Mouse (Mus musculus) CH12.LX (cell line): Measurements from ENCODE around the gene Gm28047. TPM values are rescaled to one million over a fixed set of nuclear protein-coding genes. Genes with fewer than 3 reads are reported as not detected.

ENCODE experiments used
- DNase-seq: peaks from one replicate; pipeline ENCODE4 v3.0.0-alpha.2; 2013; ENCODE audit errors: extremely low read depth
- H3K27ac ChIP-seq: 2 replicates; pipeline ENCODE4 v1.5.1; 2012; ENCODE audit warnings: low read depth, mild to moderate bottlenecking, control low read depth, moderate library complexity; ENCODE audit not compliant: insufficient read depth
- H3K27me3 ChIP-seq: replicated peaks from 2 replicates; pipeline ENCODE3; 2012; ENCODE audit warnings: inconsistent platforms
- H3K36me3 ChIP-seq, 2 experiments: replicated peaks in 1 of 2; 2 replicates each; pipeline versions ENCODE3 to v1.6.1; 2012; ENCODE audit warnings: inconsistent platforms in 1 of 2, low read length in 1 of 2, mild to moderate bottlenecking in 1 of 2, mixed read lengths in 1 of 2, moderate library complexity in 1 of 2; ENCODE audit not compliant: control insufficient read depth in 1 of 2, insufficient read depth in 1 of 2
- H3K4me1 ChIP-seq, 2 experiments: 2 replicates each; pipeline ENCODE4 v1.6.1; 2012; ENCODE audit warnings: inconsistent platforms in 1 of 2, moderate library complexity in 1 of 2; ENCODE audit not compliant: insufficient read depth in 2 of 2, control insufficient read depth in 1 of 2
- H3K4me2 ChIP-seq: 2 replicates; pipeline ENCODE4 v1.6.1; 2012; ENCODE audit warnings: low read depth, mild to moderate bottlenecking, control low read depth; ENCODE audit not compliant: poor library complexity, insufficient read depth, severe bottlenecking
- H3K4me3 ChIP-seq, 3 experiments: fragments of 150-350 bp in 1 of 3; sonication (generic) in 1 of 3; replicated peaks in 1 of 3; 2 replicates each; pipeline versions ENCODE3 to v1.5.1; 2011 to 2012; ENCODE audit warnings: low read depth in 2 of 3, low read length in 2 of 3, mild to moderate bottlenecking in 2 of 3, moderate library complexity in 2 of 3, control low read depth in 1 of 3, improper control_type of control experiment in 1 of 3, inconsistent platforms in 1 of 3, mixed read lengths in 1 of 3; ENCODE audit not compliant: poor library complexity in 1 of 3
- H3K79me2 ChIP-seq: replicated peaks from 2 replicates; pipeline ENCODE4 v1.6.1; 2012; ENCODE audit warnings: mild to moderate bottlenecking, moderate library complexity; ENCODE audit not compliant: control insufficient read depth, poor library complexity, insufficient read depth, severe bottlenecking; ENCODE audit errors: extremely low read depth
- H3K9ac ChIP-seq: 2 replicates; pipeline ENCODE4 v1.6.1; 2012; ENCODE audit warnings: low read depth, mild to moderate bottlenecking, control low read depth, moderate library complexity; ENCODE audit not compliant: insufficient read depth
- H3K9me3 ChIP-seq: replicated peaks from 2 replicates; pipeline ENCODE3; 2012; ENCODE audit warnings: low read length, inconsistent platforms, mixed read lengths
- CHD1 ChIP-seq: IDR thresholded peaks from 2 replicates; pipeline ENCODE4 v1.6.1; 2012; ENCODE audit warnings: low read depth, low read length, improper control_type of control experiment, inconsistent platforms
- CTCF ChIP-seq, 2 experiments: IDR thresholded peaks in 1 of 2; conservative IDR thresholded peaks in 1 of 2; 2 replicates each; pipeline ENCODE4 v1.5.1; 2011 to 2012; ENCODE audit warnings: low read depth in 2 of 2, low read length in 2 of 2, improper control_type of control experiment in 1 of 2, inconsistent platforms in 1 of 2, mild to moderate bottlenecking in 1 of 2, moderate library complexity in 1 of 2
- E2F4 ChIP-seq: IDR thresholded peaks from 2 replicates; pipeline ENCODE4 v1.6.1; 2011; ENCODE audit warnings: low read depth, low read length, improper control_type of control experiment; ENCODE audit not compliant: insufficient replicate concordance
- ELF1 ChIP-seq: IDR thresholded peaks from 2 replicates; pipeline ENCODE4 v1.6.1; 2014; ENCODE audit warnings: low read depth, mild to moderate bottlenecking, inconsistent platforms, low read length, improper control_type of control experiment
- EP300 ChIP-seq: IDR thresholded peaks from 2 replicates; pipeline ENCODE4 v1.6.1; 2011; ENCODE audit warnings: low read length, improper control_type of control experiment
- HCFC1 ChIP-seq: IDR thresholded peaks from 2 replicates; pipeline ENCODE4 v1.6.1; 2012; ENCODE audit warnings: low read depth, mild to moderate bottlenecking, inconsistent platforms, low read length, improper control_type of control experiment
- JUN ChIP-seq: IDR thresholded peaks from 2 replicates; pipeline ENCODE4 v1.6.1; 2011; ENCODE audit warnings: low read depth, mild to moderate bottlenecking, low read length, improper control_type of control experiment, moderate library complexity; ENCODE audit not compliant: insufficient read depth
- MAFK ChIP-seq: IDR thresholded peaks from 2 replicates; pipeline ENCODE4 v1.6.1; 2011; ENCODE audit warnings: low read length, improper control_type of control experiment; ENCODE audit not compliant: insufficient replicate concordance
- MAZ ChIP-seq: IDR thresholded peaks from 2 replicates; pipeline ENCODE4 v1.6.1; 2012; ENCODE audit warnings: low read depth, mild to moderate bottlenecking, inconsistent platforms, low read length, improper control_type of control experiment, moderate library complexity
- MXI1 ChIP-seq: IDR thresholded peaks from 2 replicates; pipeline ENCODE4 v1.6.1; 2011; ENCODE audit warnings: mild to moderate bottlenecking, low read depth, low read length, improper control_type of control experiment
- MYC ChIP-seq: IDR thresholded peaks from 2 replicates; pipeline ENCODE4 v1.6.1; 2011; ENCODE audit warnings: low read depth, mild to moderate bottlenecking, improper control_type of control experiment, low read length
- NELFE ChIP-seq: IDR thresholded peaks from 2 replicates; pipeline ENCODE4 v1.6.1; 2011; ENCODE audit warnings: low read depth, low read length, improper control_type of control experiment
- NRF1 ChIP-seq: IDR thresholded peaks from 2 replicates; pipeline ENCODE4 v1.6.1; 2014; ENCODE audit warnings: low read depth, mild to moderate bottlenecking, inconsistent platforms, low read length, improper control_type of control experiment, moderate library complexity
- PAX5 ChIP-seq: IDR thresholded peaks from 2 replicates; pipeline ENCODE4 v1.6.1; 2012; ENCODE audit warnings: low read length, inconsistent platforms, mixed read lengths
- POLR2A ChIP-seq: IDR thresholded peaks from 2 replicates; pipeline ENCODE4 v1.6.1; 2011; ENCODE audit warnings: low read depth, mild to moderate bottlenecking, improper control_type of control experiment, low read length
- POLR2AphosphoS2 ChIP-seq: IDR thresholded peaks from 2 replicates; pipeline ENCODE4 v1.6.1; 2011; ENCODE audit warnings: low read depth, low read length, improper control_type of control experiment
- RAD21 ChIP-seq: IDR thresholded peaks from 2 replicates; pipeline ENCODE4 v1.6.1; 2011; ENCODE audit warnings: low read depth, mild to moderate bottlenecking, low read length, improper control_type of control experiment, moderate library complexity
- RCOR1 ChIP-seq: conservative IDR thresholded peaks from 2 replicates; pipeline ENCODE4 v1.6.1; 2012; ENCODE audit warnings: low read depth, mild to moderate bottlenecking, inconsistent platforms, low read length, improper control_type of control experiment
- SIN3A ChIP-seq: IDR thresholded peaks from 2 replicates; pipeline ENCODE4 v1.6.1; 2012; ENCODE audit warnings: low read length, improper control_type of control experiment, inconsistent platforms
- SMC3 ChIP-seq: IDR thresholded peaks from 2 replicates; pipeline ENCODE4 v1.6.1; 2011; ENCODE audit warnings: low read depth, low read length, improper control_type of control experiment
- TBP ChIP-seq: conservative IDR thresholded peaks from 2 replicates; pipeline ENCODE4 v1.6.1; 2011; ENCODE audit warnings: low read depth, low read length, improper control_type of control experiment
- TCF12 ChIP-seq: IDR thresholded peaks from 2 replicates; pipeline ENCODE4 v1.6.1; 2014; ENCODE audit warnings: low read depth, mild to moderate bottlenecking, inconsistent platforms, low read length, improper control_type of control experiment
- UBTF ChIP-seq: IDR thresholded peaks from 2 replicates; pipeline ENCODE4 v1.6.1; 2012; ENCODE audit warnings: low read depth, mild to moderate bottlenecking, inconsistent platforms, low read length, improper control_type of control experiment, moderate library complexity
- USF1 ChIP-seq: IDR thresholded peaks from 2 replicates; pipeline ENCODE4 v1.6.1; 2014; ENCODE audit warnings: low read depth, mild to moderate bottlenecking, inconsistent platforms, low read length, improper control_type of control experiment
- USF2 ChIP-seq: conservative IDR thresholded peaks from 2 replicates; pipeline ENCODE4 v1.6.1; 2011; ENCODE audit warnings: low read depth, low read length, improper control_type of control experiment
- ZKSCAN1 ChIP-seq: IDR thresholded peaks from 2 replicates; pipeline ENCODE4 v1.6.1; 2012; ENCODE audit warnings: low read depth, inconsistent platforms, low read length, improper control_type of control experiment, borderline replicate concordance
- ZMIZ1 ChIP-seq: IDR thresholded peaks from 2 replicates; pipeline ENCODE4 v1.6.1; 2012; ENCODE audit warnings: low read depth, mild to moderate bottlenecking, inconsistent platforms, low read length, improper control_type of control experiment
- ZNF384 ChIP-seq: IDR thresholded peaks from 2 replicates; pipeline ENCODE4 v1.6.1; 2012; ENCODE audit warnings: low read depth, low read length, improper control_type of control experiment, inconsistent platforms
- dilution Hi-C: fragments of 300-500 bp; cut with MboI; formaldehyde crosslinking; loops from 2 replicates; pipeline ENCODE4 v1.14.3; 2020; ENCODE audit warnings: low sequenced_read_pairs; ENCODE audit not compliant: extremely low pct_unique_long_range_greater_than_20kb, extremely low pct_ligation_motif_present
- in situ Hi-C: fragments of 300-500 bp; cut with MboI; formaldehyde crosslinking; loops from 3 replicates; pipeline ENCODE4 v1.14.3; 2019; ENCODE audit warnings: low sequenced_read_pairs, low pct_ligation_motif_present, low pct_unique_long_range_greater_than_20kb, mixed read lengths
- polyA plus RNA-seq: library from polyadenylated mRNA; unstranded; fragments of >175 nt; gene quantifications from 2 replicates; pipeline ENCODE4 v1.2.1, GENCODE M21; 2012; ENCODE audit warnings: low read depth; ENCODE audit not compliant: insufficient read length
- total RNA-seq, 2 experiments: library from RNA; depleted of rRNA; stranded (reverse); fragments of 300-350 nt in 1 of 2; fragments of >200 nt in 1 of 2; gene quantifications; 2 replicates each; pipeline ENCODE4 v1.2.3; 2012 to 2014

Gm28047 gene
- total and polyA plus RNA-seq, 3 experiments, result not detected

- H3K4me1 ChIP-seq, result peaks cover 0 to 12% of the 10 kb centered on the region in 2 experiments; a peak in 2 of 4 replicates
- H3K9ac ChIP-seq, result no peak overlapping the region
- no peaks in the 10 kb centered on the region for H3K79me2 ChIP-seq
- no peak for DNase-seq
- no peak overlapping the region for H3K27ac ChIP-seq
- H3K36me3 ChIP-seq, result peaks cover 36 to 90% of the 10 kb centered on the region in 2 experiments
- TF ChIP-seq NELFE (no peak), JUN (no peak), MXI1 (no peak), E2F4 (no peak), RCOR1 (no peak), ZKSCAN1 (no peak), POLR2AphosphoS2 (no peak), ZNF384 (no peak), TCF12 (no peak), USF1 (no peak), SMC3 (peak; percentile 13), USF2 (no peak), POLR2A (no peak), PAX5 (no peak), NRF1 (no peak), MYC (no peak), SIN3A (no peak), TBP (no peak), RAD21 (peak; percentile 45), HCFC1 (no peak), CTCF (conservative IDR thresholded peaks at IDR 0.05 in 1 of 2, IDR thresholded peaks at IDR 0.05 in 1 of 2; ENCODE audit: low read depth in 2 of 2, low read length in 2 of 2) (peak; percentile 32 to 60; a peak in 3 of 4 replicates)
- TF ChIP-seq, all 38 proteins: peak for 3
- Histone ChIP-seq H3K27me3 (no peaks in the 10 kb centered on the region), H3K9me3 (no peaks in the 10 kb centered on the region), H3K4me3 (no peak overlapping the region), H3K4me2 (no peak overlapping the region)
- in situ Hi-C loops, result no loop called here
- dilution Hi-C loops, result no loop called here
Measured at GRCm38 (mm10) chr15:102527936-102528335, 96.9 kb downstream of the Gm28047 start.

- dilution Hi-C loops (no loop called here), in situ Hi-C loops (no loop called here)
- no peak overlapping the region for H3K9ac ChIP-seq
- no peak overlapping the region for H3K27ac ChIP-seq
- no peaks in the 10 kb centered on the region for H3K27me3 ChIP-seq
- TF ChIP-seq MAFK, result no peak
- no peak for TF ChIP-seq MAZ
- no peak for TF ChIP-seq UBTF
- no peak for TF ChIP-seq ELF1
- TF ChIP-seq EP300, result no peak
- no peak for TF ChIP-seq SIN3A
- TF ChIP-seq ZMIZ1, result no peak
- no peak for TF ChIP-seq CHD1
- TF ChIP-seq HCFC1, result no peak
- TF ChIP-seq POLR2A, result no peak
- peaks cover 45 to 90% of the 10 kb centered on the region in 2 experiments for H3K36me3 ChIP-seq
- H3K4me2 ChIP-seq, result no peak overlapping the region
- no peak overlapping the region for H3K4me3 ChIP-seq
- no peaks in the 10 kb centered on the region for H3K9me3 ChIP-seq
- H3K4me1 ChIP-seq, result peaks cover 0 to 12% of the 10 kb centered on the region in 2 experiments; a peak in 2 of 4 replicates
- H3K79me2 ChIP-seq, result no peaks in the 10 kb centered on the region
- DNase-seq, result no peak
Measured at GRCm38 (mm10) chr15:102526111-102527002, 98.5 kb downstream of the Gm28047 start.
